Mouse (Mus musculus) kidney, adult 2 months (tissue): ENCODE data around the gene Ifna1.

ENCODE experiments used
- CTCF ChIP-seq: fragments of 200-500 bp; conservative IDR thresholded peaks from 2 replicates; pipeline ENCODE4 v1.5.1; 2011; ENCODE audit warnings: low read depth, mild to moderate bottlenecking, control low read depth, low read length, moderate library complexity, mixed read lengths; ENCODE audit not compliant: insufficient read depth, insufficient read length
- POLR2A ChIP-seq: fragments of 200-500 bp; IDR thresholded peaks from one replicate; pipeline ENCODE4 v1.6.1; 2011; ENCODE audit warnings: low read depth, low read length, control low read depth

- TF ChIP-seq POLR2A (no peak), CTCF (no peak)
Observed at GRCm38 (mm10) chr4:88875435-88876095, 25.7 kb downstream of the Ifna1 start.
